Comparison of ENCODE assay signal across 10 mouse cellular contexts in genomic region chr15:74382556-74382955, GRCm38 (mm10).
DNase-seq lines count a peak whose midpoint lies in the region; ATAC-seq and TF ChIP-seq lines count a peak whose summit lies in the region.
"Had no signal": no experiment of that assay in that cellular context is flagged by ENCODE, and none has a peak within 500 bp of the region (broad histone marks: within the 10 kb centered on the region; RNA-seq: fewer than 3 reads in every experiment).

No protein-coding gene starts in this region.

- H3K9me3 ChIP-seq in forebrain, embryonic 14.5 days (replicated peaks; ENCODE audit: control insufficient read depth, low read length) = no peaks in the 10 kb centered on the region
- H3K9me3 ChIP-seq in forebrain, embryonic 16.5 days (ENCODE audit: control insufficient read depth, low read length) = no peaks in the 10 kb centered on the region
- no peaks in the 10 kb centered on the region for H3K9me3 ChIP-seq in midbrain, embryonic 14.5 days (ENCODE audit: control insufficient read depth, low read length)
- H3K9me3 ChIP-seq in midbrain, embryonic 15.5 days = no peaks in the 10 kb centered on the region
- no peaks in the 10 kb centered on the region for H3K9me3 ChIP-seq in embryonic facial prominence, embryonic 14.5 days (ENCODE audit: control insufficient read depth, low read length)
- H3K9me3 ChIP-seq: heart, embryonic 13.5 days had no signal

- no peak overlapping the region for H3K27ac ChIP-seq in forebrain, embryonic 14.5 days (ENCODE audit: low read depth, low read length)
- H3K27ac ChIP-seq in forebrain, embryonic 16.5 days (ENCODE audit: low read length) = no peak overlapping the region
- H3K27ac ChIP-seq in midbrain, embryonic 14.5 days (replicated peaks; ENCODE audit: low read depth, low read length) = no peak overlapping the region
- H3K27ac ChIP-seq in midbrain, embryonic 15.5 days = no peak overlapping the region
- no peak overlapping the region for H3K27ac ChIP-seq in embryonic facial prominence, embryonic 14.5 days (replicated peaks; ENCODE audit: low read depth, low read length)
- no peak overlapping the region for H3K27ac ChIP-seq in thymus, adult 2 months (ENCODE audit: control insufficient read depth, insufficient read depth, low read length)
- H3K27ac ChIP-seq: heart, embryonic 13.5 days; liver, embryonic 14.5 days had no signal

- no peak for TF ChIP-seq POLR2A in thymus, adult 2 months (IDR thresholded peaks at IDR 0.05; ENCODE audit: control insufficient read depth, extremely low read depth, insufficient read depth, low read length, poor library complexity)

- no peak for ATAC-seq in forebrain, embryonic 14.5 days
- ATAC-seq in forebrain, embryonic 16.5 days = no peak
- ATAC-seq in midbrain, embryonic 14.5 days (ENCODE audit: low FRiP score, low TSS enrichment) = no peak
- ATAC-seq in midbrain, embryonic 15.5 days (replicated peaks) = no peak
- no peak for ATAC-seq in embryonic facial prominence, embryonic 14.5 days (ENCODE audit: low read depth)

- TF ChIP-seq CTCF in thymus, adult 2 months (IDR thresholded peaks at IDR 0.05; ENCODE audit: borderline replicate concordance, control insufficient read depth, extremely low read depth, insufficient read depth, low read length, poor library complexity) = no peak

- H3K36me3 ChIP-seq in forebrain, embryonic 14.5 days (ENCODE audit: control insufficient read depth, insufficient read depth, low read length) = no peaks in the 10 kb centered on the region
- H3K36me3 ChIP-seq in forebrain, embryonic 16.5 days (ENCODE audit: control insufficient read depth, insufficient read depth) = no peaks in the 10 kb centered on the region
- H3K36me3 ChIP-seq in midbrain, embryonic 14.5 days (ENCODE audit: control insufficient read depth, insufficient read depth, low read length) = no peaks in the 10 kb centered on the region
- no peaks in the 10 kb centered on the region for H3K36me3 ChIP-seq in midbrain, embryonic 15.5 days (replicated peaks)
- H3K36me3 ChIP-seq in embryonic facial prominence, embryonic 14.5 days (ENCODE audit: control insufficient read depth, insufficient read depth, low read length) = no peaks in the 10 kb centered on the region
- no peaks in the 10 kb centered on the region for H3K36me3 ChIP-seq in thymus, adult 2 months (ENCODE audit: control insufficient read depth, insufficient read depth, low read length)
- H3K36me3 ChIP-seq: heart, embryonic 13.5 days had no signal

- H3K4me2 ChIP-seq in forebrain, embryonic 14.5 days (ENCODE audit: low read length) = no peak overlapping the region
- no peak overlapping the region for H3K4me2 ChIP-seq in forebrain, embryonic 16.5 days (ENCODE audit: low read length)
- H3K4me2 ChIP-seq in midbrain, embryonic 14.5 days (ENCODE audit: low read length) = no peak overlapping the region
- H3K4me2 ChIP-seq in midbrain, embryonic 15.5 days = no peak overlapping the region
- no peak overlapping the region for H3K4me2 ChIP-seq in embryonic facial prominence, embryonic 14.5 days (ENCODE audit: low read depth, low read length)
- H3K4me2 ChIP-seq: heart, embryonic 13.5 days had no signal

- WGBS in forebrain, embryonic 14.5 days = 50% methylated on average over 4 of the region's 4 CpGs
- WGBS in forebrain, embryonic 16.5 days = 73% methylated on average over 4 of the region's 4 CpGs
- WGBS in midbrain, embryonic 14.5 days = 66% methylated on average over 4 of the region's 4 CpGs
- WGBS in midbrain, embryonic 15.5 days = 54% methylated on average over 4 of the region's 4 CpGs
- 59% methylated on average over 4 of the region's 4 CpGs for WGBS in embryonic facial prominence, embryonic 14.5 days
- WGBS in thymus, adult 2 months = 71% methylated on average over 4 of the region's 4 CpGs

- DNase-seq in forebrain, embryonic 14.5 days (ENCODE audit: low spot score) = peak; percentile 24
- DNase-seq in midbrain, embryonic 14.5 days = peak; percentile 51
- peak; percentile 84 for DNase-seq in embryonic facial prominence, embryonic 14.5 days (ENCODE audit: low spot score)
- DNase-seq in ovary, postnatal 14 days (ENCODE audit: low spot score) = peak; percentile 33
- DNase-seq in spleen, adult 18-20 months = no peak
- DNase-seq in thymus, adult 2 months = no peak

- H3K4me3 ChIP-seq in forebrain, embryonic 14.5 days (ENCODE audit: low read depth, low read length) = no peak overlapping the region
- H3K4me3 ChIP-seq in forebrain, embryonic 16.5 days (replicated peaks; ENCODE audit: low read length) = no peak overlapping the region
- no peak overlapping the region for H3K4me3 ChIP-seq in midbrain, embryonic 14.5 days (replicated peaks; ENCODE audit: low read depth, low read length)
- H3K4me3 ChIP-seq in midbrain, embryonic 15.5 days = no peak overlapping the region
- H3K4me3 ChIP-seq in embryonic facial prominence, embryonic 14.5 days (ENCODE audit: low read depth, low read length) = no peak overlapping the region
- H3K4me3 ChIP-seq in thymus, adult 2 months (ENCODE audit: control insufficient read depth, insufficient read depth, low read length) = no peak overlapping the region
- H3K4me3 ChIP-seq: heart, embryonic 13.5 days had no signal

- H3K9ac ChIP-seq in forebrain, embryonic 14.5 days (ENCODE audit: low read length) = no peak overlapping the region
- no peak overlapping the region for H3K9ac ChIP-seq in forebrain, embryonic 16.5 days (replicated peaks; ENCODE audit: low read depth, low read length)
- no peak overlapping the region for H3K9ac ChIP-seq in midbrain, embryonic 14.5 days (replicated peaks; ENCODE audit: low read length)
- H3K9ac ChIP-seq in midbrain, embryonic 15.5 days = no peak overlapping the region
- H3K9ac ChIP-seq in embryonic facial prominence, embryonic 14.5 days (ENCODE audit: low read depth, low read length) = no peak overlapping the region
- H3K9ac ChIP-seq: heart, embryonic 13.5 days; liver, embryonic 14.5 days had no signal

- H3K4me1 ChIP-seq in forebrain, embryonic 14.5 days (ENCODE audit: control insufficient read depth, insufficient read depth, low read length) = peaks cover 3% of the 10 kb centered on the region; the same call in 1 of the 2 replicates
- H3K4me1 ChIP-seq in forebrain, embryonic 16.5 days (replicated peaks; ENCODE audit: control insufficient read depth, insufficient read depth, low read length) = 0 out of 2 replicates have a peak, but pooled peaks cover 1% of the 10 kb centered on the region
- no peaks in the 10 kb centered on the region for H3K4me1 ChIP-seq in midbrain, embryonic 14.5 days (ENCODE audit: control insufficient read depth, insufficient read depth, low read length)
- H3K4me1 ChIP-seq in midbrain, embryonic 15.5 days = peaks cover 3% of the 10 kb centered on the region; the same call in 1 of the 2 replicates
- H3K4me1 ChIP-seq in embryonic facial prominence, embryonic 14.5 days (ENCODE audit: control insufficient read depth, insufficient read depth, low read length) = no peaks in the 10 kb centered on the region
- no peaks in the 10 kb centered on the region for H3K4me1 ChIP-seq in thymus, adult 2 months (replicated peaks; ENCODE audit: control insufficient read depth, insufficient read depth, low read length)
- H3K4me1 ChIP-seq: heart, embryonic 13.5 days had no signal

- H3K27me3 ChIP-seq in forebrain, embryonic 14.5 days (replicated peaks; ENCODE audit: control insufficient read depth, insufficient read depth, low read length) = no peaks in the 10 kb centered on the region
- H3K27me3 ChIP-seq in forebrain, embryonic 16.5 days (replicated peaks; ENCODE audit: control insufficient read depth, insufficient read depth, low read length) = no peaks in the 10 kb centered on the region
- H3K27me3 ChIP-seq in midbrain, embryonic 14.5 days (ENCODE audit: control insufficient read depth, insufficient read depth, low read length) = no peaks in the 10 kb centered on the region
- no peaks in the 10 kb centered on the region for H3K27me3 ChIP-seq in midbrain, embryonic 15.5 days (replicated peaks)
- H3K27me3 ChIP-seq in embryonic facial prominence, embryonic 14.5 days (replicated peaks; ENCODE audit: control insufficient read depth, insufficient read depth, low read length) = no peaks in the 10 kb centered on the region
- no peaks in the 10 kb centered on the region for H3K27me3 ChIP-seq in thymus, adult 2 months (ENCODE audit: control insufficient read depth, insufficient read depth, low read length)
- H3K27me3 ChIP-seq: heart, embryonic 13.5 days had no signal

Comparison
In these comparisons a context has a peak if more than half of its experiments do, and no peak if none do; other contexts are left out.
1. DNase-seq: peak in forebrain, embryonic 14.5 days (single experiment), midbrain, embryonic 14.5 days (single experiment), embryonic facial prominence, embryonic 14.5 days (single experiment) and ovary, postnatal 14 days (single experiment); none in spleen, adult 18-20 months (0 of 2) and thymus, adult 2 months (single experiment).